Mouse (Mus musculus) retina, postnatal 1 day (tissue): ENCODE measurements around the gene Crip1.

ENCODE experiments used
- DNase-seq: peaks from one replicate; pipeline ENCODE4 v3.0.0-alpha.2; 2012

Crip1 gene

DNA sequence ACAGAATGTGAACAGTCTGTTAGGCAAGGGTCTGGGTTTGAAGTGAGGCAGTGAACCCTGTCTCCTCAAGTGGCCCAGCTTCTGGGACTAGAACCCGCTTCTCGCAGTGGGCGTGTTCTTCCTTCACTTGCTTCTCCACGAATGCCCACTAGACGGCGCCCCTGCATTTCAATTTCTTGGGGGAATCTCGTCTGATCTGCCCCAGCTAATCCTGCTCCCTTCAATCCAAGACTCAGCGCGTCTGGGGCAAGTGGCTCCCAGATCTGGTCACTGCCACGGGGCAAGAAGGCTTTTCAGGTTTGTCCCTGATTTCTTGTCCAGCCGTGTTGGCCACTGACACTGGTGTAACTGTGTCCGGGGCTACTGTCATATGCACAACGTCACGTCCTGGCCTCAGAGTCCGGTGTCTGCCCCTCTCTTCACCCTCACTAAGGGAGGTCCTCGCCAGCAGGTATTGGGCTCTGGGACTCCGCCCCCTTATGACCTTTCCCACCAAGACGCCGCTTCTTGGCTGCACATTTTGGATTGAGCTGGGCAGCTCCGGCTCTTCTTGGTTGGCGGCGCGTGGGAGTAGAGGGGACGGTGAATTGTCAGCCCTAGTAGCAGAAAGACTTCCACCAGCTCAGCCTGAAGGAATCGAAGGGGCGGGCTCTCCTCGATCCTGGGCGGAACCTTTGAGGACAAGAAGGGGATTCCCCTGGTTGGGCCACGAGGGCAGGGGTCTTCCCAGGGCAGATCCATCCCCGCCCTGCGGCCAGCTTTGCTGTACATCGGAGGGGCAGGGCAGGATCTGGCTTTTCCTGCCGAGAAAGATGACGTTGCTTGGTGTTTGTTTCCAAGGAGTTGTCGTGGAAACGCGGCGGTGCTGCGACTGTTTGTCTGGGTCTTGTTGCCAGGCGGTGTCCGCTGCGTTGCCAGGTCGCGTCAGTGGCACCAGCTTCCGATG is at the start of gene Crip1:
TSS of gene Crip1 (plus strand) at position 205 of the 946 bp plus-strand sequence.
- peak; percentile 87 for DNase-seq

DNA sequence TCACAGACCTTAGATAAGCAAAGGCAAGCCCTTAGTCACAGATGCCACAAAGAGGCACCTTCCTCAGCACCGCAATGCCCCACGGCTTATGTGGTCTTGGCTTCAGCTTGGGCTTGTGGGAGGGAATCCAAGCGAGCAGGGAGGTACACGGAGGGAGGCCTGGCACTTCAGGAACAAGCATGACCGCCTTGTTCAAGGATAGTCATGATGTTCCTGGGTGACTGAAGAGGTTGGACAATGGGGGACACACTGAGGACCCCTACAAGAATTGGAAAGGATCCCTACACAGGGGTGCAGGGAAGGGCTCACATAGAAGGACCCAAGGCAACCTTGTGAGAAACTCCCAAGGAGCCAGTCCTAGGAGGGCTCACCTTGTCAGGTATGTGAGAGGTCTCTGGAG is 49.1 kb upstream of the Crip1 start:
- DNase-seq = no peak

DNA sequence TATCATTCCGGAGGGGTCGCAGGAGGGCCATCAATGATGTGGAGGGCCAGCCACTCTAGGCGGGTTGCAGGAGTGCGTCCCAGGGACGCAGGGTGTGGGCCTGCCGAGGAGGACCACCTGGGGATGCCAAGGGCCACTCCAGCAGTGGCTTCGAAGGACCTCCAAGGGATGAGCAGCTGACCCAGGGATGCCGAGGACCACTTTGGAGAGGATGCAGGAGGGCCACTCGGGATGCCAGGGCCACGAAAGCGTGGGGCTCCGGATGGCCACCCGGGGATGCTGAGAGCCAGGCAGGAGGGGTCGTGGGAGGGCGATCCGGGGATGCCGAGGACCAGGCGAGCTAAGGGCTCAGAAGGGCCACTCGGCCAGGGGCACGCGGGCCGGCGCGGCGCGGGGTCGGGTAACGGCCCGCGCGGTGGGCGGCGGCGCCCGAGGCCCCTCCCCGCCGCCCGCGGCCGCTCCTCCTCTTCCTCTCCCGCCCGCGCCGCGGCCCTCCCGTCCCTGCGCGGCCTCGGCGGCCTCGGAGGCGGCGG is 48.3 kb upstream of the Crip1 start, which contains the start of gene Mta1:
TSS of gene Mta1 (plus strand) at position 530 of the 533 bp plus-strand sequence.
- DNase-seq = peak; percentile 72

DNA sequence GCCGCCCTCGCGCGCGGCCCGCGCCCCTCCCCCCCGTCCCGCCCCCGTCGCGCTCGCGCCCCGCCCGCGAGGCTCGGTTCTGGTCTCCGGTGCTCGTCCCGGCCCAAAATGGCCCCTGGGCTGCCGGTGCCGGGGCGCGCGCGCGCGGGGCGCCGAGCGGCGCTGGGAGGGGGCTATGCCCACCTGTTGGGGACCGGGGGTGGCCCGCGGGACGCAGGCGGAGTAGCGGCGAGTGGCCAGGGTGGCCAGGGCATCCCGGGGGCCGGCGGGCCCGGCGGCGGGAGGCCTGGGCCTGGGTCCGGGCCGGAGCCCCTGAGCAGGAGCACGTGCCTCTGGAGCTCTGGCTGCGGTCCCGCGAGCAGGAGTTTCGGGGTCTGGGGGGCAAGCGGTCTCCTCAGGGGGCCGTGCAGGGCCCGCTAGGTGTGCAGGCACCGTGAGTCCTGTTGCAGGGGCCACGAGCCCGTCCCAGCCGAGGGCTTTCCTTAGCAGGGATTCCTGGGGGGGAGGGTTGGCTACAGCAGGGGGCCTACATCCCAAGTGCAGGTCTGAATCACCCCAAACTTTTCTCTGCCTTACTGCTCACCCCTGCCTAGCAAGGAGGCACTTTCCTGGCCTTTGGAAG is 47.5 kb upstream of the Crip1 start:
- DNase-seq = peak; percentile 46

DNA sequence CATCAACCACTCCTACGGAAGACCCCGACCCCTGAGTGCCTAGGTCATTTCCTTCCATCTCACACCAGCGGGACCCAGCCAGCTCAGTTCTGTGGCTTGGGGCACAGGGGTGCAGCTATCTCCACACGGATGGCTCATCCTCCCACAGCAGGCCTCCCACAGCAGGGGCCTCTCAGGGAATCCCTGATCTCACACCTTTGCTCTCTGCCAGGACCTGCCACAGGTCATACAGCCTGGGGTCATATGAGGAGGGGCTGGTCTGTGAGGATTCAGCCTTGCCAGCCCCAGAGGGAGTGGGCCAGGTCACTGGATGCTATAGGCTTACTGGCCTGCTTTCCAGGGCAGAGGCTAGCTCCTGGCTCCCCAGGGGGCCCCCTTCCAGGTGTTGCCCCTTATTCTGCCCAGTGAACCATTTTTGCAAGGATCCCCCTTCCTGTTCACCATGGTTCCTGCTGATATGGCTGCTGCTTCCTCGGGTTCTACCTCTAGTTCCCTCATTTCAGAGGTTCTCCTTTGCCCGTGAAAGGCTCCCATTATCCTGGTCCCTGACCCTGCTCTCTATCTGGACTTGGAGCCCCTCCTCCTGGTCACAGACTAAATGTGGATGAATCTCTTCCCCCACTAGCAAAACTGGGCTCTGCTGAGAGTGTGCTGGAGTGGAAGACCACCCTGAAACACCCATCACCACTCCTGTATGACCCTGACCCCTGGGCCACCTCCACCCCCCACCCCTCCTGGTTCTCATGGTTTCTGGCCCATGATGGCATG is 46.5 kb upstream of the Crip1 start:
- DNase-seq = no peak

DNA sequence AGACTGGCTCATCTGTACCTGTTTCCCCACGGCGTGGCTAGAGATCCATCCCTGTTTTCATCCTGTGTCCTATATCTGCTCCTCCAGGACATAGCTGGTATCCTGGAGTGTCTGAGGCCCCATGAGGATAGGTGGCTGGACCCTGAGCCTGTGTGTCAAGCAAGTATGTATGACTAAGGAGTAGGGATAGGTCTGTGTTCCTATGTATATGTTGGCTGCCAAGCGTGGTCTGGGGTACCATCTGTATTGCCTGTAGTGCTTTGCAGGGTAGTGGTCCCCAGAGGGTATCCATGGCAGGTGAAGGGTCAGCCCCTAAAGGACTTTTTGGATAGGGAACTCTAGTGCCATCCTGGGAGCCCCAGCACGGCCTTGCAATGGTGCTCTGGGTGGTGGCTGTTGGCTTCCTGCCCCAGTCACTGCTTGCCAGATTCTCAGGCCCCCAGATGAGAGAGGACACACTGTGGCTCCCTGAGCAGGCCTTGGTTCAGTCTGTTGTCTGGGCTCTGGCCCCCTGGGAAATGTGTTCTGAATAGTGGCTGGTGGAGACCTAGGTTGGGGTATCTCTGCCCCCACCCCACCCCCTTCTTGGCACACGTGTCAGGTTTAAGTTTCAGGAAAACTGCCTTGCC is 45.6 kb upstream of the Crip1 start:
- DNase-seq = no peak

DNA sequence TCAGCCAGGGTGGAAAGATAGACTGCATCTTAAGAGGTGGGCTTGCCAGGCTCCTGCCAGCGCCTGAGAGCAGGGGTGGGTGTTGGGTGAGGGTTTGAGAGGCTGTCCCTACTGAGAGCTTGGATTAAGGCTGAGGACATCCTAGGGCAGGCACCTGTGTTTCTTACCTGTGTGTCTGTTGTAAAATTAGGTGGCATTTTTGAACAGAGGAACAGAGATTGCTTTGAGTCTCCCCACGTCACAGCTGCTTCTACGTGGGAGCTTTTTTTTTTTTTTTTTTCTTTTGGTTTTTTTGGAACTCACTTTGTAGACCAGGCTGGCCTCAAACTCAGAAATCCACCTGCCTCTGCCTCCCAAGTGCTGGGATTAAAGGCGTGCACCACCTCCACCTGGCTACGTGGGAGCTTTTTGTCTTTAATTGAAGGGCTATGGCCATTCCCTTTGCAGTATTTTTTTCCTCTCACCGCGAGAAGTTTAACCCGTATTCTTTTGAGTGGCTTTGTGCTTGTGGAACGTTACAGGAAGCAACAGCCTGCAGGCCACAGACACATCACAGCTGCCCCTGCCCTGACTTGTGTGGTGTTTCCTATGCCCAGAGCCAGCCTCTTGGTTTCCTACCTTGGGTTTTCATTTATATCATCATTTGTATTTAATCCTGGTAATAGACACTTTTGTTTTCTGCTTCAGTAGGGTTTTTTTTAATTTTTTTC is 44.7 kb upstream of the Crip1 start:
- DNase-seq = no peak

DNA sequence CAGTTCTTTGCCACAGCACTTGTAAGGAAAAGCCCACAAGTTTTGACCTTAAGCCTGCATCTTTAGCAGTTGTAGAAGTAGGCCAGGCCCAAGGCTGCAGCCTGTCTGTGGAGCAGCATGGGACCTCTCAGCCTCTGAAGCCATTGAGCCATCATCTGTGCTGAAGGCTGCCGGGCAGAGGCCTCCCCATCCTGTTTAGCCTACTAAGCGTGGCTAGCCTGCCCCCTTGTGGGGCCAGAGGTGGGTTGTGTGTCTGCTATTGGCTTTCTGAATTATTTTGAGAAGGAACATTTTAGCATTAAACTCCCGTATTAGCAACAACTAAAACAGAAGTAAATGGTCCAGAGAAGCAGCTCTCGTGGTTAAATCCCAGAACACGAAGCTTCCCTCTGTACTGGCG is 43.7 kb upstream of the Crip1 start:
- peak; percentile 77 for DNase-seq

DNA sequence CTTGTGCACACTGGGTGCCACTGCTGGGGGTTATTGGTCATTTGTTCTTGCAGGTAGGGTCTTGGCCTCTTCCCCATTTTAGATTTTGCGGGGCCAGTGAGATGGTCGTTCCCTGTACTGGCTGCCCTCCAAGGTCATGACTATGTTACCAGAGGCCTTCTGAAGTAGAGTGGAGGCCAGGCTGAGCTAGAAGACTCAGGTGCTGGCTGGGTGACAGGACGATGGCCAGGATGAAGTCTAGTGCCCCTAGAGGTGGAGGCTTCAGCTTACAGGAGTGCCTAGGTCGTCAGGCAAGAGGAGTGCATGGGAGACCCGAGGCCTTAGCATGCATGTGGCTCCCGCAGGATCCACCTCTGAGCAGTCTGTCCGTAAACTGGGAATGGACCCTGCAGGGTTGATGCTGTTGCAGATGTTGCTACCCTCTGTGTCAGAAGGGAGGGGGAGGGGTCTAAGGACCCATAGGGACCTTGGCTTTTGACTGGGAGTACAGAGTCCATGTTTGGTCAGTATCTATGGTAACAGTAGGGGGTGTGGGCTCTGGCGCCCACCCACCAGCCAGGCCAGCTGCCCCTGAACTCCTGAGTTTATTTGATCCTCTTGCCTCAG is 42.2 kb upstream of the Crip1 start:
- DNase-seq = peak; percentile 41

DNA sequence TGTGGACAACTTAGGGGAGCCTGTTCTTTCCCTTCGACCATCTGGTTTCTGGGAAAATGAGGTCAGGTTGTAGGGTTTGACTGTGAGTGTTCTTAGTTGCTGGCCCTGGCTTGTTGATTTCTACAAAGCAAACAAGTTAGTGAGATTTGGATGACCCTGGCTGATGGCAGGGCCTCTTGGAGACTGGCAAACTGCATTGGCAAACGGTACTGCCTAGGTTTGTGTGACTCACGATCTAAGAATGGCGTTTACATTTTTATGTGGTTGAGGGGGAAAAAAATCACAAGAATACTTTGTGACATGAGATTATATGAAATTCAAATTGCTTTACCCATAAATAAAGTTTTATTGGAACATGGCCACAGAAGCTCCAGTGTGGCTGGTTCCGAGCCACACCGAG is 39.7 kb upstream of the Crip1 start:
- DNase-seq = no peak

DNA sequence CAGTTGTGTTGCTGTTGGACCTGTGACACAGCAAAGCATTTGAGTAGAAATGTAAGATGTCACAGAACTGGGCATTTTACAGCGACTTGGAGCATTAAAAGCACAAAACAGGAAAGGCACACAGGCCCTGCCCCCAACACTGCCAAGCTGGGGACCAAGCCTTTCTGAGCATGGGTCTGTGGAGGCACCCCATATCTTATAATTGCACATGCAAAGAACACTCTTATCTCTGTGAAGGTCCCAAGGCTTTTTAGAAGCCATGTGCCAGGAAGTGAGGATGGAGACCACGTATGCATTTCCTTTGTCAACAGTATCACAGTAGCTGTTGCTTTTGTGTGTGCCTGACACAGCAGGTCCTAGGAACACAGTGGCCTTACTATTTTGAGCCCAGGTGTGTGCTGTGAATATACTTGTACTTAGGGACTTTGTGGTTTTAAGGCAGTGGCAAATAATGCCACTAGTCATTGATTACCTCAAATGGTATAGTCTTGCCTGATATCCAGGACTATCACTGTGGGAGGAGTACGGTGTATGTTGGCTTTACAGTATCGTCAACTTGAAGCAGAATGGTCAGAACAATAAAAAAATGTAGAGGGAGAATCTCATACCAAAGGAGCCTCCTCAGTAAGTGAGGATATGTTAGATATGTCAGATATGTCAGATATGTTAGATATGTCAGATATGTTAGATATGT is 38.5 kb upstream of the Crip1 start:
- no peak for DNase-seq

DNA sequence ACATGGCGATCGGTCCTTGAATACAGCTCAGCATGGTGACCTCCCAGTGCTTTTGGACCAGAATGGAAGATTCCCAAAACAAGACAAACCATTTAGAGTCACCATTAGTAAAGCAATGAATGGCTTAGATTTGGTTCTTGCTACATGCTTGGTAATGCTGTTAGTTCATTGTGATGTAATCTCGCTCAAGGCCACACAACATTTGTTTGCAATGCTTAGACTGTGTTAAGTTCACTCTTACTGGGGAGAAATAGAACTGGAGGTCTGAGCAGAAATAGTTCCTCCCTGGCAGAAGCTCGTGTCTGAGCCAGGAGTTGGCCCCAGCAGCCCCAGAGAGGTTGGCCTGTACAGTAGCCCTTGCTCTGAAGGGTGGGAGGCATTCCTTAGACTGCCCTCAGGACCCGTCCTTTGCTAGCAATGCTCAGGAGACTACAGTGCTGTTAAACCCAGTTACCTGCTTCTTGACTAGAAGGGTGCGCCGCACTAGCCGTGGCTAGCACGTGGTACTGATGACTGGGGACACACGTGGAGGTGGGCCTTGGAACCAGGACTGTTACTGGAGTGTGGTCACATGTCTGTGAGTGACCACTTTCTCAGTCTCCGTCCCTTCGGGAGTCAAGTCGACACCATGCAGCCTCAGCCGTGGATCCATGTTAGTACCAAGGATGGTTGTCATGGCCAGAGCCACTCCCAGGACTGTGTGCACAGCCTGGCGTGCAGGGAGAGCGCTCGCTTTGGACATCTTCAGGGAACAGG is 37.4 kb upstream of the Crip1 start:
- DNase-seq = no peak

DNA sequence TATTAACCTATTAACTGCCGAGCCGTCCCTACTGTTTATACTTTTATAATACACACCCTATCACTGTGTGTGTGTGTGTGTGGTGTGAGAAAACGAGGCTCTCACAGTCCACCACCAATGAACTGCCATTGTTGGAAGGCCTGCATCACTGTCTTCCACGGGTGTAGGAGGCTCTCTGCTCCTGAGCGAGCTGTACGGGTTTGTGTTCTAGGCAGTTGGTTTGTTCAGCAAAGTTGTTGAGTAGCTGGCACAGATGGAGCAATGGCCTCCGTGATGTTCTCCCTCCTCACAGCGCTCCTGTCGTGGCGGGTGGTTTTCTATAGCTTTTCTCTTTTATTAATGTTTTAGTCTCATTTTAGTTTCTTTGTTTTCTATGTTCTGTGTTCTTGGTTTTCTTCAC is 36.3 kb upstream of the Crip1 start:
- DNase-seq = no peak

DNA sequence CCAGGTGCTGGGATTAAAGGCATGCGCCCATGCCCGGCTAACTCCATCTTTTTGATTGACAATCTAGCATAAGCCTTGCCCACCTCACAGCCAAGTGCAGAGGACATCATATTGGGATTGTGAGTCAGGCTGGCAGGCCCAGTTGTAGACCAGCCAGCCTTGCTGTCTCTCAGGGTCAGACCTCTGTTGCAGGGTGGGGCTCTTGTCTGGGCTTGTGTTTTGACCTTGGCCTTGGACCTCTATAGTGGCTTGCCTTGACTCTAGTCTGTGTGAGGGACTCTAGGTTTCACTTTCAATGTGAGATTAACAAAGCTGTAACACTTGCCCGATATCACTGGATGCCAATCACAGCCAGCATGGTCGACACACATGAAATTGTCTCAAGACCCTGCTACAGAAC is 32.0 kb upstream of the Crip1 start:
- no peak for DNase-seq

DNA sequence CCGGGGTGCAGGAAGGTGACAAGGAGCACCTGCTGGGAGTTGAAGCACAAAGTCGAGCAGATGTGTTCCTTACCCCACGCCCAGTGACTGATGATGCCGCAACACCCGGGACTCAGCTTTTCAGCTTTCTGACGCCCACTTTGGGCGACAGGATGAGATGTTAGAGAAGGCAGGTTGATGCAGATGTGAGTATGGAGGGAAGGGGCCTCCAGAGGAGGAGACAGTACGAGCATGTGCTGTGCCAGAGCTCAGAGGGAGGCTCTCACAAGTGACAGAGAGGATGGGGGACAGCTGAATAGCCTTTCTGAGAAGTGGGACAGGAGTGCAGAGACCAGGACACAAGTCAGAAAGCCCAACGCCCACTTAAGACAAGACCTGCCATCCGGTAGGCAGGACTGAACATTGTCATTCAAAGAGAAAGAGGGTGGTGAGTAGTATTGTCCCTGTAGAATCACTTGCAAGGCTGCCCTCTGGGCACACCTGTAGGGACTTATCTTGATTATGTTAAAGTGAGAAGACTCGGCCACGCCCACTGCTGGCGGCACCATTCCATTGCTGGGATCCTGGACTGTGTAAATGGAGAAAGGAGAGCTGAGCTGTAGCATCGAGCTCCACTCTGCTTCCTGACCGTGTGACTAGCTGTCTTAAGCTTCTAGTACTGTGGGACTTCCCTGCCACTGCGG is 31.1 kb upstream of the Crip1 start:
- no peak for DNase-seq

DNA sequence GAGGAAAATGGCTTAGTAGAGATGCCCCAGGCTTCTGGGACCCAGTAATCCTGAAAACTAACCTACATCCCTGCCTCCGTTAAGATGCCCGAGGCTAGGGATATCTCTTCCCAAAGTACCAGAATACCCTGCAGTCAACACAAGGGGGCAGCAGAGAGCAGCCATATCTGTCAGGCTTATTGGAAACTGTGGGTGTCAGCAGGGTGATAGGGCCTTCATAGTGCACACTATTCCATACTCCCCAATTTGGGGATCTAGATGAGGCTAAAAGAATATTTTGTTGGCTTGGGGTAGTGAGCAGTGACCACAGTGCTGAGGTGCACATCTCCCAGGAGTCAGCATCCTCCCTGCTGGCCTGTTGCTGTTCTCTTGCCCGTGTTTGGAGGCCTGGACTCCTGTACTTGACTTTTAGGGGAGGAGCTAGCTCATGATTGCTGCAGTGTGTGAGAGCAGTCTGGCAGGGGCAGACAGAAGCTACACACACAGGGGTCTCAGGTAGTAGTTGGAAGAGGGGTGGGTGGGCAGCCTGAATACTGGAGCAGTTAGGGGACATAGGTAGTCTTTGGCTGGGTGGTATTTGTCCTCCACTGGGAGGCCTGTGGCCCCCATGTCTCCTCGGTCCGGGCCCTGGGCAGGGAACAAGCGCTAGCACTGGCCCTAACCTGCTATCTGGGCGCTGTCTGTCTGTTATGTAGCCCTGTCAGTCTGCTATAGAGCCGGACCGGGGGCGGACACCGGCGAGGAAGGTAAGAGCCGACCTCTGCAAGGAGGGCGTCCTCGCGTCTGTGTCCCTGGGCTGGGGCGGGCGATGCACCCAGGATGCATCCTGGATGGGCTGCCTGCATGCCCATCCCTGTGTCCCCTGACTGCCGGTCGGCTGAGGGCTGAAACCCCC is 26.4 kb upstream of the Crip1 start:
- DNase-seq = peak; percentile 88

DNA sequence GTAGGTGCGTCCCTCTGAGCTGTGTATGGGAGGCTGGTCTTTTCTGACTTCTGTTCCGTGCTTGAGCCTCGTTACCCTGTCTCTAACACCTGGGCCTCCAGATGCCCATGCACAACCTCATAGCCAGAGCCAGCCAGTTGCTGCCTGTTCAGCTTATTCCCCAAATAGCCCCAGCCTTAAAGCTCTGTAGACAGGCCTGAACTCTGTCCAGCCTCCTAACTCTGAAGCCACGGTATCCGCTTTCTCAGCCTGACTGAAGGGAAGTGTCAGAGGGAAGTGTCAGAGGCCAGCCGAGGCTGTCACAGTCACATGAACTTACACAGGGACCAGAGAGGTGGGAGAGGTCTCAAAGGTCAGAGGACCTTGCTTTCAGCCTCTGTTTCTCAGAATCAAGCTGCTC is 21.4 kb upstream of the Crip1 start:
- no peak for DNase-seq

DNA sequence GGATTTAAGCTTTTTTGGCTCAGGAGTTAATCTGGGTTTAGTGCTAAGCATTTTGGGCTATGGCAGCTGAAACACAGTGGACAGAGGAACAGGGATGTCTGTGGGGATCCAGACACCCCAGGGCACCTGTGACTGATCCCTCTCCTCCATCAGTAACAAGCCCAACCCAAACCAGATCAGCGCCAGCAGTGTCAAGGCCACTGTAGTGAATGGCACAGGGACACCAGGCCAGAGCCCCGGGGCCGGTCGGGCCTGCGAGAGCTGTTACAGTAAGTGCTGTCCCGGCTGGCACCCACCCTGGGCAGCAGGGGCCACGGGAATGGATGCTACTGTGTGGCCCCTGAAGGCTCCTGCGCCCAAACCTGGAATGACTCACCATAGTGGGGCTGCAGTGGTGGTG is 15.4 kb upstream of the Crip1 start:
- no peak for DNase-seq

DNA sequence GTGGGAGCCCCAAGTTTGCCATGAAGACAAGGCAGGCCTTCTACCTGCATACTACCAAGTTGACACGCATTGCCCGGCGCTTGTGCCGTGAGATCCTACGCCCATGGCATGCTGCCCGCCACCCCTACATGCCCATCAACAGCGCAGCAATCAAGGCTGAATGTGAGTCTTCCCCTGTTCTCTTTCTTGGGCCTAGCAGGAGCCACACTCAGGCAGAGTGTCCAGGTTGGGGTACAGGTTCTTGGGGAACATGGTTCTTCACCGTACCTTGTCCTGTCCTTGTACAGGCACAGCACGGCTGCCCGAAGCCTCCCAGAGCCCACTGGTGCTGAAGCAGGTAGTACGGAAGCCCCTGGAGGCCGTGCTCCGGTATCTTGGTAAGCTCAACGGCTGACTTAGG is 14.5 kb upstream of the Crip1 start:
- no peak for DNase-seq
